Mouse (Mus musculus): ENCODE results near the gene Adarb1. TPM values are rescaled to one million over a fixed set of nuclear protein-coding genes. Genes with fewer than 3 reads are reported as not detected.

Gene Adarb1
- polyA plus RNA-seq, 1 experiment from 2014 or later, result 6.9 TPM

DNA sequence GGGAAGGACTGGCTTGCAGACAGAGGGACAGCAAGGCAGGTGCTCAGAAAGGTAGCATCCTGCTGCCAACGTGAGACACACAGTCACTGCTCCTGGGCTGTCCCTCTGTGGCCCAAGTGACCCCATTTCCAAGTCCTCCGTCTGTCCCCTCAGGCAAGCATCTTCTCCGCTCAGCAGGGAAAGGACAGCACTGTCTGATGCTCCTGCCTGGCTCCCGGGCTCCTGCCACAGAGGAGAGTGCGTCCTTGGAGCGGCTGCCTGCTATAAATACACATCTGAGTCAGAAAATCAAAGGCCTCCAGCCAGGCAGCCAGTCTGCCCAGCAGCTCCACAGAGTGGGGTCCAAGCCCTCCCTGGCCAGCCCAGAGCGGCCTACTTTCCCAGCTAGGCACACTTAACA lies 38.4 kb upstream of the Adarb1 start:
- WGBS, result 56% methylated on average over 7 of the region's 7 CpGs
- TF ChIP-seq EP300 (optimal IDR thresholded peaks at IDR 0.05), result no peak
- TF ChIP-seq CTCF (IDR thresholded peaks at IDR 0.05; ENCODE audit: low read depth), result no peak
- DNase-seq (ENCODE audit: low spot score), result no peak

DNA sequence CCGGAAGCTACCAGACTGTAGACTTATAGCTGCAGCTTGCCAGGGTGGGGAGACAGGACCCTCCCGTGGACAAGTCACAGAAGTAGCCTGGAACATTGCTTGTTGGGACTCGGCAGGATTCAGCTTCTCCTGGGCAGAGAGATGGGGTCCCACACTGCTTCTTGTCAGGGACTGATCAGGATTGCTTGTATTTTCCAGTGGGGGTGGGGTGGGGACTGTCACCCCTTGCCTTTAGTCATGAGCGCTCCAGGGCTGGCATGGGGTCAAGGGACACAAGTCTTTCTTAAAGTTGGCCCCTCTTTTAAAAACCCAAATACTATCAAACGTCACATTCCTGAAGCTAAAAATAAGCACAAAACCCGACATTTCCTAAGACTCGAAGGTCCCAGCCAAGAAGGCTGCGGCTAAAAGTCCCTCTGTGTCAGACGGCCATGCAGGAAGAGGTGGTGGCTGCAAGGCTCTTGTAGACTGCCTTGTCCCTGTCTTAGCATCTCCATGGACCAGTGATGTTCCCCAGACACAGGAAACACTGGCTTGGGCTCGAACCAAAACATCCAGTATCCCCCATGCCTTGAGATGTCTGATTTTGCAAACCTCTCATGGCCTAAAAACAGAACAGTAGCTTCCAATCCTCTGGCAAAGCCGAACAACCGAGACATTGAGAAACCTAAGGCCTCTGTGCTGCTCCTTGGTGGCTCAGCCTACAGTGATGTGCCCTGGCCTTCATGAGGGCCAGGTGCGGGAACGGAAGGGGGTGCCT lies 37.4 kb upstream of the Adarb1 start:
- H3K27me3 ChIP-seq (ENCODE audit: control insufficient read depth, insufficient read depth, low read length), result no peaks in the 10 kb centered on the region
- no peaks in the 10 kb centered on the region for H3K36me3 ChIP-seq (ENCODE audit: control insufficient read depth, insufficient read depth, low read length)
- WGBS, result 60% methylated on average over 14 of the region's 14 CpGs
- no peaks in the 10 kb centered on the region for H3K9me3 ChIP-seq (ENCODE audit: control insufficient read depth, low read length)
- no peak overlapping the region for H3K9ac ChIP-seq (ENCODE audit: low read length)
- H3K4me1 ChIP-seq (replicated peaks; ENCODE audit: control insufficient read depth, insufficient read depth), result 0 out of 2 replicates have a peak, but pooled peaks cover 3% of the 10 kb centered on the region
- no peak overlapping the region for H3K4me3 ChIP-seq (ENCODE audit: low read depth, low read length)
- ATAC-seq (ENCODE audit: low FRiP score, low TSS enrichment) (no peak), DNase-seq (ENCODE audit: low spot score) (no peak)
- 0 out of 2 replicates have a peak overlapping the region, but pooled peaks have one; percentile 20 for H3K27ac ChIP-seq (replicated peaks)
- H3K4me2 ChIP-seq (replicated peaks; ENCODE audit: low read depth), result no peak overlapping the region
- no peak for TF ChIP-seq EP300 (optimal IDR thresholded peaks at IDR 0.05)

More for the DNA sequence above, 38.4 kb upstream of the Adarb1 start:
- no peak for ATAC-seq (ENCODE audit: low FRiP score, low TSS enrichment)
- H3K27me3 ChIP-seq (ENCODE audit: control insufficient read depth, insufficient read depth, low read length), result no peaks in the 10 kb centered on the region
- H3K4me1 ChIP-seq (replicated peaks; ENCODE audit: control insufficient read depth, insufficient read depth), result 0 out of 2 replicates have a peak, but pooled peaks cover 3% of the 10 kb centered on the region
- no peak overlapping the region for H3K4me2 ChIP-seq (replicated peaks; ENCODE audit: low read depth)
- no peak overlapping the region for H3K4me3 ChIP-seq (ENCODE audit: low read depth, low read length)
- H3K9ac ChIP-seq (ENCODE audit: low read length), result no peak overlapping the region
- no peak overlapping the region for H3K27ac ChIP-seq (replicated peaks)
- no peaks in the 10 kb centered on the region for H3K36me3 ChIP-seq (ENCODE audit: control insufficient read depth, insufficient read depth, low read length)
- no peaks in the 10 kb centered on the region for H3K9me3 ChIP-seq (ENCODE audit: control insufficient read depth, low read length)

DNA sequence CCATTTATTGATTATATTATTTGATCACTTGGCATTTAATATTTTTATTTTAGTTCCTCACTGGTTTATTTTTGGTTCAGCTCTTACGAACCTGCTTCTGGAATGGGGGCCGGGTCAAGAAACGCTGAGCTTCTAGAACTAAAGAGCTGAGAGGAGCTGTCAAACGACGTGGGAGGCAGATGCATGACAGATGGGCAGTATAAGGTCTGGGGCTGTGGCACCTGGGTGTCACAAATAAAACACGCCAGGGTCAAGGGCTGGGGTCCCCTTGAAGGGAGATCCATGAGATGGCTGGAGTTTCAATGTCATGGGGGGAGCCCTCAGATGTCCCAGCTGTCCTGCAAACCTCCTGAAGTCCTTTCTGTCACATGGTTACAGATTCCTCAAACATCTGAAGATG lies 36.7 kb upstream of the Adarb1 start:
- ATAC-seq (ENCODE audit: low FRiP score, low TSS enrichment) (no peak), DNase-seq (ENCODE audit: low spot score) (no peak)
- 0 out of 2 replicates have a peak, but pooled peaks cover 3% of the 10 kb centered on the region for H3K4me1 ChIP-seq (replicated peaks; ENCODE audit: control insufficient read depth, insufficient read depth)
- TF ChIP-seq CTCF (IDR thresholded peaks at IDR 0.05; ENCODE audit: low read depth) (no peak), EP300 (optimal IDR thresholded peaks at IDR 0.05) (no peak)
- no peaks in the 10 kb centered on the region for H3K36me3 ChIP-seq (ENCODE audit: control insufficient read depth, insufficient read depth, low read length)
- no peaks in the 10 kb centered on the region for H3K27me3 ChIP-seq (ENCODE audit: control insufficient read depth, insufficient read depth, low read length)
- no peak overlapping the region for H3K4me2 ChIP-seq (replicated peaks; ENCODE audit: low read depth)
- H3K9ac ChIP-seq (ENCODE audit: low read length), result no peak overlapping the region
- H3K4me3 ChIP-seq (ENCODE audit: low read depth, low read length), result no peak overlapping the region
- WGBS, result 73% methylated on average over 6 of the region's 6 CpGs
- no peaks in the 10 kb centered on the region for H3K9me3 ChIP-seq (ENCODE audit: control insufficient read depth, low read length)
- H3K27ac ChIP-seq (replicated peaks), result no peak overlapping the region

DNA sequence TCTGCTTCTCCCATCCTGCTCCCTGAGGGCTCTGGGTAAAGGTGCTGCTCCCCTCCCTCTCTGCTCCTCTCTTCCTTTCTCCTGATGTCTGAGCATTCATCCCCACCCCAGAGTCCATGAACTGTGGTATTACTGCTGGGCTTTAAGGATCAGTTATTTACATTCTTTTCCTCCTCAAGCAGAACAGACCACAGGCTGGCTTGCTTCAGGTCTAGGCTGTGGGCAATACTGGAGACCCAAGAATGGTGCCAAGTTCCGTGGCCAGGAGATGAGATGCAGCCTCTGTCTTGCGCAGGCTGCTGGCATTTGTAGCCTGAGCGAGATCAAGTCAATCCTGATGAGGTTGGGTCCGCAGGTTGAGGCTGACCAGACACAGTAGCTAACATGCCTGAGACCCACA lies 33.8 kb upstream of the Adarb1 start:
- 70% methylated on average over 4 of the region's 4 CpGs for WGBS

DNA sequence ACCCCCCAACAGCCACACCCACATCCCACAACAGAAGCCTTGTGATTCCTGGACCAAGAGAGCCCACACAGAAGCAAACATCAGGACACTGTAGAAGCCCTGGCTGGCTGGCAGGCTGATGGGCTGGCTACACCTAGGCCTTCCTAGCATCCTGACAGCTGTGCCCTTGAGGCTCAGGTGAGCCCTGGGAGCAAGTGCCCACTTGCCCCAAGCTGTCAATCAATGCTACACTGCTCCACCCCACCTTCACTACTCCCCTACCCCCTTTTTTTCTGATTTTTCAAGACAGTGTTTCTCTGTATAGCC lies 32.0 kb upstream of the Adarb1 start:
- no peaks in the 10 kb centered on the region for H3K36me3 ChIP-seq (ENCODE audit: control insufficient read depth, insufficient read depth, low read length)
- no peaks in the 10 kb centered on the region for H3K27me3 ChIP-seq (ENCODE audit: control insufficient read depth, insufficient read depth, low read length)
- ATAC-seq (ENCODE audit: low FRiP score, low TSS enrichment) (no peak), DNase-seq (ENCODE audit: low spot score) (no peak)
- TF ChIP-seq CTCF (IDR thresholded peaks at IDR 0.05; ENCODE audit: low read depth) (no peak), EP300 (optimal IDR thresholded peaks at IDR 0.05) (no peak)
- no peaks in the 10 kb centered on the region for H3K9me3 ChIP-seq (ENCODE audit: control insufficient read depth, low read length)
- H3K9ac ChIP-seq (ENCODE audit: low read length), result no peak overlapping the region
- no peak overlapping the region for H3K4me2 ChIP-seq (replicated peaks; ENCODE audit: low read depth)
- H3K4me1 ChIP-seq (replicated peaks; ENCODE audit: control insufficient read depth, insufficient read depth), result 0 out of 2 replicates have a peak, but pooled peaks cover 2% of the 10 kb centered on the region
- no peak overlapping the region for H3K27ac ChIP-seq (replicated peaks)
- no peak overlapping the region for H3K4me3 ChIP-seq (ENCODE audit: low read depth, low read length)

More for the DNA sequence above, 33.8 kb upstream of the Adarb1 start:
- Histone ChIP-seq H3K27ac (replicated peaks) (peak overlapping the region; percentile 24; the same call in 1 of the 2 replicates), H3K4me1 (replicated peaks; ENCODE audit: control insufficient read depth, insufficient read depth) (0 out of 2 replicates have a peak, but pooled peaks cover 6% of the 10 kb centered on the region), H3K9ac (ENCODE audit: low read length) (no peak overlapping the region), H3K9me3 (ENCODE audit: control insufficient read depth, low read length) (no peaks in the 10 kb centered on the region), H3K36me3 (ENCODE audit: control insufficient read depth, insufficient read depth, low read length) (no peaks in the 10 kb centered on the region), H3K27me3 (ENCODE audit: control insufficient read depth, insufficient read depth, low read length) (no peaks in the 10 kb centered on the region), H3K4me2 (replicated peaks; ENCODE audit: low read depth) (no peak overlapping the region), H3K4me3 (ENCODE audit: low read depth, low read length) (no peak overlapping the region)
- TF ChIP-seq CTCF (IDR thresholded peaks at IDR 0.05; ENCODE audit: low read depth), result no peak
- no peak for TF ChIP-seq EP300 (optimal IDR thresholded peaks at IDR 0.05)
- DNase-seq (ENCODE audit: low spot score) (no peak), ATAC-seq (ENCODE audit: low FRiP score, low TSS enrichment) (no peak)

Measured in stomach, postnatal 0 days (tissue).